Mouse (Mus musculus) B cell, adult 2 months (primary cell): ENCODE measurements at regions not wholly inside any gene's neighbourhood (a gene's known extent, or its start where the extent isn't known, plus 50 kb on each side); places are given as distances from the start of the nearest gene placed in this dataset.
"Not testable (repeated sequence)": the region's sequence is repeated elsewhere in the genome, so short reads cannot be mapped to it uniquely, and the experiment has no call there.

Source experiments
- DNase-seq, 2 experiments: peaks; one replicate each; pipeline ENCODE4 v3.0.0; 2022

DNA sequence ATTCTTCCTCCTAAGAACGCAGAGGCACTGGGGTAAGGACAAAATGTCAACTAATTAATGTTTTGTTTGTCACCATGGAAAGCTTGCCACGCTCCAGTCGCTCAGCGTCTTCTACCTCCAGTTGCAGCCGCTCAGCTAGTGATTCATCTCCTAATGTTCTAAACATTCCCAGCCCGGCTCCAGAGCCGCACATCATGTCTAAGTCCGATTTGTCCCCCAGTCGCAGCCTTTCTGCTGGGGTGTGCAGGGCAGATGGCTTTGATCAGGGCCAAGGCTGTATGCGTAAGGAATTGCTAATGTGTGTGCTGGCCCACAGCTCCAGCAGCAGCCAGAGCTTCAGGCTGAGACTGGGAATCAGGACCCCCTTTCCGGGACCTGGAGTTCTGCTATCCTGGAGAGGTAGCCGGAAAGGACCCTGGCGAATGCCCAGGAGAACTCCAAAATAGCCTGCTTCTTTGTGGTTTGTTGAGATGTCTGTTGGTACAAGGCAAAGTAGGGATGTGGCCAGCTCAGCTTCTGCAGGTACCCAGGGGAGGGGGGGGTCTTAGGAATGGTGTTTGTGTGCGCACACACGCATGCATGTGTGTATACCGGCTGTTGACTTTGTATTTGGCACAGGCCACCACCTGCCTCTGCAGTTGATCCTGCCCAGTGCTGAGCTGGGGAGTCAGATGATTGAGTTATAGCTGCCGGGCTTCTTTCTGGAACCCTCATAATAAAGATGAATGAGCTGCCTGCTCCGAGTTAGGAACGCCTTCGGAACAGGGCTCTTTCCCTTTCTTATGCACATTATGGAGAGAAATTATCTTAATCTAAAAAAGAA lies 143.0 kb upstream of the Kcng1 start:
- DNase-seq: no peak

DNA sequence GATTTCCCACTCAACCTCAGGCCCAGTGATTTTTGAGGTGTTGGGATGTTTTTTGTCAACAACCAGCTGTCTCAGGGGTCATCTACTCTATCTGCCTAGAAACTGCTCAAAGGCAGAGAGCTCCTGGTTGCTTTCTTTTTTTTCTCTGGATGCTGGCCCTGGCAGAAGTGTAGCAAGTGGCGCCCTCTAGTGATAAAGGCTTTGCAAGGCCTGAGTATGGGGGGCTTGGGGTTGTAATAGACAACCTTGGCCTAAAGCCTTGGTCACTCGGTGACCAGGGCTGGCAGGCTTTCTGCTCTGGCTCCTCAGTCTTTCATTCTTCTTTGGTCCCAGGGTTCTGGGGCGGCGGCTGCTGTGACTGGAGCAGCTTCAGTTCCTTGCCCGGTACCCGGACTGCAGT lies 142.0 kb upstream of the Kcng1 start:
- no peak for DNase-seq

- DNase-seq: peak; percentile 66
Measured at GRCm38 (mm10) chr2:168415140-168415539, 133.6 kb upstream of the Kcng1 start.

DNA sequence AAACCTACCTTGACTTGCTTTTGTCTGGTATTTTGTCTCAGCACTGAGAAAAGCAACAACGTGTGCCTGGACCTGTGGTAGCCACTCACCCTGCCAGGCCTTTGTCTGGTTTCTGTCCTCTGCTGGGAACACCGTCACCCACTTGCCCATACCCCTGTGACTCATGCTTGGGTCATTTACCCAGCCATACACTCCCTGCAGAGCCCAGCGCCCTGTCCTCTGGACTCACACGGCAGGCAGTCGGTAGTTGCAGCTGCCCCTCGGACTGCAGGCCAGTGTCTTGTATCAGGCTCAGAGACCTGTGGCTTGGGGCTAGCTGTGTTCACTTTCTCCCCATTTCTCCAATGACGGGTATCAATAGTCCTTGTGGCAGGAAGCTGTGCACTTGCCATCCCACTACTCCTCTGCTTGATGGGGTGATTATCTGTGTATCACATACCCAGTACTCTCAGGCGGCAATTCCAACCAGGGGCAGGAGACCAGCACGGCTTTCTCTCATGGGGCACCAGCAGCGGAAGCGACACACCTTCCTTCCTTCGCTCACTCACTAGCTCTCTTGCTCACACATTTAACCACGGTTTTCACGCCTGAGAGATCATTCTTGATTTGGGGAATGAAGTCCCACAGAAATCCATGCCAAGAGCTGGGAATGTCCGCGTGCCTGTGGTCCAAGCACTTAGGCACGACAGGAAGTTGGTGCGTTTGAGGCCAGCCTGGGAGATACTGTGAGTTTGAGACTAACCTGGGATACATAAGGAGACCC lies 132.8 kb upstream of the Kcng1 start:
- no peak for DNase-seq

- peak; percentile 58 to 67 for DNase-seq
Measured at GRCm38 (mm10) chr2:168412853-168413252, 131.3 kb upstream of the Kcng1 start.

- no peak for DNase-seq
Measured at GRCm38 (mm10) chr2:168402782-168403513, 121.4 kb upstream of the Kcng1 start.

- DNase-seq: no peak
Measured at GRCm38 (mm10) chr2:168399088-168399709, 117.7 kb upstream of the Kcng1 start.

- no peak for DNase-seq
Measured at GRCm38 (mm10) chr2:168396316-168396715, 114.8 kb upstream of the Kcng1 start.

DNA sequence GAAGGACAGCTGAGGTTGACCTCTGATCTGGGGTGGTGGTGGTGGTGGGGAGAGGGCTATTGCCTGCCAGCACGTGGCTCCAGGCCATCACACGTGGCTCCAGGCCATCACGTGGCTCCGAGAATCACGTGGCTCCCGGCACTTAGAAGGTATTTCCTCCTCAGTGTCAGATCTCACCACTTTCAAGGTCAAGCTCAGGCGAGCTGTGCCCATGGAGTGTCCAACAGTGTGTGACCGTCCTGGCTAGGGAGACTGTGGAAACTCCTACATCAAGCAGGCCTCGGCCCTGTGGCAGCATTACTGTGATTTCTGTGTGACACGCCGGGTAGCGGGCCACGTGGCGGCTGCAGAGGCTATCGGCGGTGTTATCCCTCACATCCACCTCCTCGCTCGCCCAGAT lies 111.8 kb upstream of the Kcng1 start:
- DNase-seq: no peak

GRCm38 (mm10) chr2:168392171-168392570 lies 110.6 kb upstream of the Kcng1 start:
- not testable (repeated sequence) for DNase-seq

GRCm38 (mm10) chr2:168380606-168381005 lies 99.1 kb upstream of the Kcng1 start:
- DNase-seq: no peak

DNA sequence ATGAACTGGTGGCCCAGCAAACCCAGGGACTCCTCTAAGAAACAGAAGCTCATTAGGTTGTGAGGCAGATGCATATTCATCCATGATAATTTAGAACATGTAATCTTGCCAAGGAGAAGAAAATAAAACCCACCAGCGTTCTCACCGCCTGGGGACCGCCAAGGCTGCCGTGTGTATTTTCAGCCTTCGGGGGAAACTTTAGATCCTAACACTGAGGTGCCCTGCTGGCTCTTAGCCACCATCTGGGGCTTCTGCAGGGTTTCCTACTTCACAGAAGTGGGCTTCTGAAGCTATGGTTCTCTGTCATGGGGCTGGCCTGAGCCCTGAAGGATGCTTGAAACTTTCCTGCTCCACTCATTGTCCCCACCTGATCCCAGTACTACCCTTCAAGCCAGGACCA lies 90.8 kb upstream of the Kcng1 start:
- no peak for DNase-seq

GRCm38 (mm10) chr2:168371245-168371644 lies 89.7 kb upstream of the Kcng1 start:
- DNase-seq: no peak

DNA sequence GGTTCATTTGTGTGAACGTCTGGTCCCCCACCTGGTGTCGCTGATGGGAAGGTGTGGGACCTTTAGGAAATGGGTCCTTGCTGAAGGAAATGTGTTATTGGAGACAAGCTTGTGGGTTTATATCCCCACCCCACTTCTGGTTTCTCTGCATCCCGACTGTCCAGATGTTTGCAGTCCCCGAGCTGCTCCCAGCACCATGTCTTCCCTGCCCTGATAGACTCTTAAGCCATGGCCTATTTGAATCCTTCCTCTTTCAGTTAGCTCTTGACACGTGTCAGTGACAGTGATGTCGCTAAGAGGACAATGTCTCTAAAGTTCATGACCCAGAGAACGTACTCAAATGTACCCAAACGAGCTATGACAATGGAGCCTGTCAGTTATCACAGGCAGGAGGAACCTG lies 77.7 kb upstream of the Kcng1 start:
- no peak for DNase-seq

DNA sequence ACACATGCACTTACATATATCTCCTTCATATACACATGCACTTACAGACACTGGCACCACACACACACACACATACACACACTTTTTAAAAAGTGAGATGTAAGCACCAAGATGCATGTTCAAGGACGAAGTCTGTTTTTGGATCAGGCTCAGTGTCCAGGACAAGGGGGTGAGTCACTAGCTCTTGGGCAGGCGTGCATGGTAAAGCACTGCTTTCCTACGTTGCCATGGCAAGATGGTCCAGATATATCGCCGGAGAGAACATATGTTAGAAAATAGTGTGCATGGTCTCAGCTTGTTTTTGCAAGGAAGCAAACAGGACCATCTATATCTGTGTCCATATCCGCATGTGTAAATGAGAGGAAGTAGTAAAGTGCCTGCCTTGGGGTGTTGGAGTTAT lies 77.0 kb upstream of the Kcng1 start:
- no peak for DNase-seq

DNA sequence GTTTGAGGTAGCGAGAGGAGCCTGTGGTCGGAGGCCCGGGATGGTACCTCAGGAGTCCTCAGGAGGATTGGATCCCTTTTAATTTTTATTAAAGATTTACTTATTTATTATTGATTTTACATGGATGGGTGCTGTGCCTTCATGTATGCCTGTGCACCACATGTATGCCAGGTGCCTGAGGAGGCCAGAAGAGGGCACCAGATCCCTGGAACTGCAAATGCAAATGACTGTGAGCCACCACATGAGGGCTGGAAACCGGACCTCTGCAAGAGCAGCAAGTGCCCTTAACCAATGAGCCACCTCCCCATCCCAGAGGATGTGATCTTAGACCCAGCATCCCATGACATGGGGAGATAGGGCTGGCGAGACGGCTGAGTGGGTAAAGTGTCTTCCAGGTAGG lies 76.3 kb upstream of the Kcng1 start:
- no peak for DNase-seq

- DNase-seq: no peak
Measured at GRCm38 (mm10) chr2:168354397-168354796, 72.9 kb upstream of the Kcng1 start.

DNA sequence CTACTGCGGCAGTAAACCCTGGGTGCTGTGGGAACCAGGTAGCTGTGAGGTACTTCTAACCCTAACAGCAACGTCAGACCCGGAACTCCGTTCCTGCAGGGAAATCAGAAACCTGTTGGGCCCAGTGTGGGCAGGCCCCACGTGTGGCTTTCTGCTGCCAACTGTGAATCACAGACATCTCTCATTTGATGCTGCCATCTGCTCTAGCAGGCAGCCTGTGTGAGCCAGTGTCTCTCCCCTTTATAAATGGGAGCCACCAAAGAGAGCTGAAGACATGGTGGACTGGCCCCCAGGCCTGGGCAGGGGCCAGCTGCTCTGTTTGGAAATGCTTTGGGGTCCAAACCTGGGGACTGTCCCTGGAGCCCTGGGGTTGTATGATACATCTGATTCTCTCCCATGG lies 71.1 kb upstream of the Kcng1 start:
- DNase-seq: no peak

DNA sequence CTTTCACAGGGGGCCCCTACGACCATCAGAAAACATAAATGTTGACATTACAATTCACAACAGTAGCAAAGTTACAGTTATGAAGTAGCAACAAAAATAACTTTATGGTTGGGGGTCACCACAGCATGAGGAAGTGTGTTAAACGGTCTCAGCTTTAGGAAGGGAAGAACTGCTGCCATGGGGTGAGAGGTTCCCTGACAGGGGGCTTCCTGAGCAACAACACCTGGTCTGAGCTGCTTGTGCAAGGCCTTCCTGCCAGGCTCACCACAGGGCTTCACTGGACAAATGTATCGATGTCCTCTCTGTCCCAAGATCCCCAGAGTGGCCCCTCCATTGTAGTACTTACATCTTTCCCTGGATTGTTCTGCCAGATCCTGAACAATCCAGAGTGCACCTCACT lies 70.7 kb upstream of the Kcng1 start:
- DNase-seq: no peak

GRCm38 (mm10) chr2:168345384-168345783 lies 63.8 kb upstream of the Kcng1 start:
- DNase-seq: no peak

DNA sequence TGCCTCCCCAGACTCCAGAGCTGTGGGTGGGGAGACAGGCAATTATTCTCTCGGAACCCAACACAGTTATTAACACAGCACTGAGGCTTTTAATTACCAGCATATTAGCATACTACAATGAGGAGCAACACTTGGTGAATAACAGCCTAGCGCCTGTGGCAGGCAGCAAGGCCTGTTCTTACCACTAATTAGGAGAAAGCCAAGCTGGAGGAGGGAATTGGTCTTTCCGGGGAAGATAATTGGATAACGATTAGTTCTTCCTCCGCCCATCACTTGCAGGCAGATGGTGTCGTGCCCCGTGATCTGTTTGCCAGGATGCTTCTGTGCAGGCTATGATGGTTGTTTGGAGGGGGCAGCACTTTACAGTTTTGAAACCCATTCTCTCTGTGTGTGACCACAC lies 62.2 kb upstream of the Kcng1 start:
- DNase-seq: no peak

DNA sequence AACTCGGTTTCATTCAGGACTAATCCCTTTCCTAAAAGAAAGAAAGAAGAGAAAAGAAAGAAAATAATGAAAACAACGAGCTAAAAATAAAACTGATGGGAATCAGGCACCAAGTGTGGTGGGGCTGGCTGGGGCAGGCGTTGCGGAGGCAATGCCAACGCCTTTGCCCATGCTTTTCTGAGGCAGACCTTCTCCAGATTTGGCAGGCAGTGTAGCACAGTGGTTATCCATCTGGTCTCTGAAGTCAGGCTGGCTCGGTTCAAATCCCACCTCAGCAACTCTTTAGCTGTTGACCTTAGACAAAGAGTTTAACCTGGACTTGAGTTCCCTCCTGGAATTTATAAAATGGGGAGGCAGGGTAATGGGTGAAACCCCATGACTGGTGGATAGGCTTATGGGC lies 57.3 kb upstream of the Kcng1 start:
- no peak for DNase-seq

DNA sequence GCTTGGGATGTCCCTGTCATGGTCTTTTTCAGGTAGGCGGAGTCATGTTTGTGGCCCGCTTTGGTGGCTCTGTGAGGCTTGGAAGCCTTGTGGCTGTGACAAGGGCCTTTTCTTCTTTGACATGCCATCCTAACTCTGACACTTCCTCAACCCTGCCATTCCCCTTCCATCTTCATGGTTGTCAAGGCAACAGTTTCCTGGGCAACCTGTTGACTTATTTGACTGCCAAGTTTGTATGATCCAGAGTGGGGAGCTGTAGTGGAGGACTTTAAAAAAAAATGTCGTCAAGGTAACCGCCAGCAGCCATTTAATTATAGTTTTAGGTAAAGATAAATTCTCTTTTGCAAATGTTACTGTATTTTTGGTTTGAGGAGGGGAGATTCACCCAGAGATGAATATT lies 56.8 kb upstream of the Kcng1 start:
- no peak for DNase-seq
